Mouse (Mus musculus) lung, postnatal 14 days (tissue): ENCODE results near the gene Mcee.

ENCODE experiments used
- DNase-seq: peaks from one replicate; pipeline ENCODE4 v3.0.0; 2021

The Mcee gene

GRCm38 (mm10) chr7:64439595-64440518 lies 47.5 kb downstream of the Mcee start:
- no peak for DNase-seq

GRCm38 (mm10) chr7:64440519-64440918 lies 48.1 kb downstream of the Mcee start:
- DNase-seq, result no peak

GRCm38 (mm10) chr7:64450631-64451030 lies 58.2 kb downstream of the Mcee start:
- no peak for DNase-seq

GRCm38 (mm10) chr7:64451441-64451840 lies 59.0 kb downstream of the Mcee start:
- no peak for DNase-seq

- no peak for DNase-seq
Measured at GRCm38 (mm10) chr7:64451861-64452382, 59.5 kb downstream of the Mcee start.

- DNase-seq, result no peak
Measured at GRCm38 (mm10) chr7:64452471-64453222, 60.2 kb downstream of the Mcee start.

- DNase-seq, result no peak
Measured at GRCm38 (mm10) chr7:64456176-64456575, 63.8 kb downstream of the Mcee start.

GRCm38 (mm10) chr7:64456676-64457075 lies 64.3 kb downstream of the Mcee start:
- DNase-seq, result no peak

GRCm38 (mm10) chr7:64457811-64458210 lies 65.4 kb downstream of the Mcee start:
- no peak for DNase-seq
